Mouse (Mus musculus): Measurements from ENCODE around the gene Amotl1.

GRCm38 (mm10) chr9:14597429-14597828 lies 47.4 kb downstream of the Amotl1 start:
- no peak for TF ChIP-seq GATA1 (IDR thresholded peaks at IDR 0.05; ENCODE audit: borderline replicate concordance, low read length)
- no peak for TF ChIP-seq FLI1 (IDR thresholded peaks at IDR 0.05; ENCODE audit: low read length)
